Mouse (Mus musculus): ENCODE data around the gene Itln1.

Itln1 gene

GRCm38 (mm10) chr1:171561200-171561599, 26.1 kb upstream of the Itln1 start:
- Histone ChIP-seq H3K27me3 (ENCODE audit: insufficient read depth, low read length) (no peaks in the 10 kb centered on the region), H3K4me3 (replicated peaks; ENCODE audit: low read length) (no peak overlapping the region), H3K36me3 (ENCODE audit: insufficient read depth, low read length) (no peaks in the 10 kb centered on the region), H3K9me3 (ENCODE audit: low read length) (peaks cover 7% of the 10 kb centered on the region), H3K4me1 (replicated peaks; ENCODE audit: low read depth, low read length) (peaks cover 19% of the 10 kb centered on the region)
- TF ChIP-seq NANOG (IDR thresholded peaks at IDR 0.05; ENCODE audit: borderline replicate concordance, low read length) = no peak
- no peak for TF ChIP-seq CTCF (conservative IDR thresholded peaks at IDR 0.05; ENCODE audit: low read length)
- TF ChIP-seq POU5F1 (IDR thresholded peaks at IDR 0.05; ENCODE audit: borderline replicate concordance, low read length) = no peak

- H3K27me3 ChIP-seq (ENCODE audit: insufficient read depth, low read length) = no peaks in the 10 kb centered on the region
- TF ChIP-seq CTCF (conservative IDR thresholded peaks at IDR 0.05; ENCODE audit: low read length) (no peak), POU5F1 (IDR thresholded peaks at IDR 0.05; ENCODE audit: borderline replicate concordance, low read length) (no peak), NANOG (IDR thresholded peaks at IDR 0.05; ENCODE audit: borderline replicate concordance, low read length) (no peak)
- peaks cover 7% of the 10 kb centered on the region for H3K9me3 ChIP-seq (ENCODE audit: low read length)
- peaks cover 19% of the 10 kb centered on the region for H3K4me1 ChIP-seq (replicated peaks; ENCODE audit: low read depth, low read length)
- no peak overlapping the region for H3K4me3 ChIP-seq (replicated peaks; ENCODE audit: low read length)
- H3K36me3 ChIP-seq (ENCODE audit: insufficient read depth, low read length) = no peaks in the 10 kb centered on the region
These were observed 25.2 kb upstream of the Itln1 start for GRCm38 (mm10) chr1:171560262-171560661.

- Histone ChIP-seq H3K36me3 (ENCODE audit: insufficient read depth, low read length) (no peaks in the 10 kb centered on the region), H3K4me1 (replicated peaks; ENCODE audit: low read depth, low read length) (peaks cover 19% of the 10 kb centered on the region), H3K27me3 (ENCODE audit: insufficient read depth, low read length) (no peaks in the 10 kb centered on the region), H3K9me3 (ENCODE audit: low read length) (peaks cover 7% of the 10 kb centered on the region), H3K4me3 (replicated peaks; ENCODE audit: low read length) (no peak within 1 kb of the TSS)
- TF ChIP-seq POU5F1 (IDR thresholded peaks at IDR 0.05; ENCODE audit: borderline replicate concordance, low read length) (no peak), NANOG (IDR thresholded peaks at IDR 0.05; ENCODE audit: borderline replicate concordance, low read length) (no peak), CTCF (conservative IDR thresholded peaks at IDR 0.05; ENCODE audit: low read length) (no peak)
These were observed 23.8 kb upstream of the Itln1 start, which contains the start of gene Cd244a for GRCm38 (mm10) chr1:171558898-171559297. Gene Cd244a, plus strand, starts transcription at chr1:171559193.

- Histone ChIP-seq H3K4me3 (replicated peaks; ENCODE audit: low read length) (no peak overlapping the region), H3K36me3 (ENCODE audit: insufficient read depth, low read length) (no peaks in the 10 kb centered on the region), H3K9me3 (ENCODE audit: low read length) (peaks cover 11% of the 10 kb centered on the region), H3K27me3 (ENCODE audit: insufficient read depth, low read length) (no peaks in the 10 kb centered on the region), H3K4me1 (replicated peaks; ENCODE audit: low read depth, low read length) (peaks cover 19% of the 10 kb centered on the region)
- TF ChIP-seq CTCF (conservative IDR thresholded peaks at IDR 0.05; ENCODE audit: low read length) (no peak), POU5F1 (IDR thresholded peaks at IDR 0.05; ENCODE audit: borderline replicate concordance, low read length) (no peak), NANOG (IDR thresholded peaks at IDR 0.05; ENCODE audit: borderline replicate concordance, low read length) (no peak)
These were observed 23.3 kb upstream of the Itln1 start for GRCm38 (mm10) chr1:171558407-171558806.

GRCm38 (mm10) chr1:171556366-171556765, 21.3 kb upstream of the Itln1 start:
- Histone ChIP-seq H3K36me3 (ENCODE audit: insufficient read depth, low read length) (no peaks in the 10 kb centered on the region), H3K27me3 (ENCODE audit: insufficient read depth, low read length) (no peaks in the 10 kb centered on the region), H3K4me3 (replicated peaks; ENCODE audit: low read length) (no peak overlapping the region), H3K9me3 (ENCODE audit: low read length) (peaks cover 5% of the 10 kb centered on the region; the same call in 1 of the 2 replicates), H3K4me1 (replicated peaks; ENCODE audit: low read depth, low read length) (peaks cover 15% of the 10 kb centered on the region)
- no peak for TF ChIP-seq CTCF (conservative IDR thresholded peaks at IDR 0.05; ENCODE audit: low read length)
- TF ChIP-seq NANOG (IDR thresholded peaks at IDR 0.05; ENCODE audit: borderline replicate concordance, low read length) = no peak
- no peak for TF ChIP-seq POU5F1 (IDR thresholded peaks at IDR 0.05; ENCODE audit: borderline replicate concordance, low read length)

GRCm38 (mm10) chr1:171553359-171554341, 18.6 kb upstream of the Itln1 start:
- TF ChIP-seq CTCF (conservative IDR thresholded peaks at IDR 0.05; ENCODE audit: low read length) = no peak

GRCm38 (mm10) chr1:171552230-171552629, 17.1 kb upstream of the Itln1 start:
- Histone ChIP-seq H3K27me3 (ENCODE audit: insufficient read depth, low read length) (no peaks in the 10 kb centered on the region), H3K36me3 (ENCODE audit: insufficient read depth, low read length) (no peaks in the 10 kb centered on the region), H3K4me3 (replicated peaks; ENCODE audit: low read length) (no peak overlapping the region), H3K4me1 (replicated peaks; ENCODE audit: low read depth, low read length) (no peaks in the 10 kb centered on the region), H3K9me3 (ENCODE audit: low read length) (peaks cover 17% of the 10 kb centered on the region)
- TF ChIP-seq POU5F1 (IDR thresholded peaks at IDR 0.05; ENCODE audit: borderline replicate concordance, low read length) (no peak), CTCF (conservative IDR thresholded peaks at IDR 0.05; ENCODE audit: low read length) (no peak), NANOG (IDR thresholded peaks at IDR 0.05; ENCODE audit: borderline replicate concordance, low read length) (no peak)

More at GRCm38 (mm10) chr1:171553359-171554341, 18.6 kb upstream of the Itln1 start:
- Histone ChIP-seq H3K36me3 (ENCODE audit: insufficient read depth, low read length) (no peaks in the 10 kb centered on the region), H3K9me3 (ENCODE audit: low read length) (peaks cover 17% of the 10 kb centered on the region), H3K4me3 (replicated peaks; ENCODE audit: low read length) (no peak overlapping the region), H3K27me3 (ENCODE audit: insufficient read depth, low read length) (no peaks in the 10 kb centered on the region), H3K4me1 (replicated peaks; ENCODE audit: low read depth, low read length) (0 out of 2 replicates have a peak, but pooled peaks cover 5% of the 10 kb centered on the region)

- no peak for TF ChIP-seq NANOG (IDR thresholded peaks at IDR 0.05; ENCODE audit: borderline replicate concordance, low read length)
- TF ChIP-seq CTCF (conservative IDR thresholded peaks at IDR 0.05; ENCODE audit: low read length) = no peak
- TF ChIP-seq POU5F1 (IDR thresholded peaks at IDR 0.05; ENCODE audit: borderline replicate concordance, low read length) = no peak
- Histone ChIP-seq H3K27me3 (ENCODE audit: insufficient read depth, low read length) (no peaks in the 10 kb centered on the region), H3K36me3 (ENCODE audit: insufficient read depth, low read length) (no peaks in the 10 kb centered on the region), H3K4me1 (replicated peaks; ENCODE audit: low read depth, low read length) (no peaks in the 10 kb centered on the region), H3K4me3 (replicated peaks; ENCODE audit: low read length) (no peak overlapping the region), H3K9me3 (ENCODE audit: low read length) (peaks cover 17% of the 10 kb centered on the region)
These were observed 16.2 kb upstream of the Itln1 start for GRCm38 (mm10) chr1:171551326-171551725.
